Mouse (Mus musculus) T-helper 1 cell (primary cell): ENCODE data around the gene Eif4enif1.
"Not testable (repeated sequence)": the region's sequence is repeated elsewhere in the genome, so short reads cannot be mapped to it uniquely, and the experiment has no call there.

Experiments
- in situ Hi-C: fragments of 300-600 bp; cut with MboI, MseI; formaldehyde crosslinking; loops from one replicate; pipeline ENCODE4 v1.15.1; 2025; ENCODE audit warnings: high pct_unique_total_duplicates

Eif4enif1 gene

GRCm38 (mm10) chr11:3202231-3202701, at the start of gene Eif4enif1:
Gene Eif4enif1, plus strand, starts transcription at chr11:3202392.
- in situ Hi-C loops, result loop anchor here (10.0 kb wide), 1 partner anchor 693 kb away; the partner anchor contains the start of genes 4921536K21Rik and Dusp18

GRCm38 (mm10) chr11:3153666-3154397, 48.4 kb upstream of the Eif4enif1 start:
- in situ Hi-C loops, result not testable (repeated sequence)

DNA sequence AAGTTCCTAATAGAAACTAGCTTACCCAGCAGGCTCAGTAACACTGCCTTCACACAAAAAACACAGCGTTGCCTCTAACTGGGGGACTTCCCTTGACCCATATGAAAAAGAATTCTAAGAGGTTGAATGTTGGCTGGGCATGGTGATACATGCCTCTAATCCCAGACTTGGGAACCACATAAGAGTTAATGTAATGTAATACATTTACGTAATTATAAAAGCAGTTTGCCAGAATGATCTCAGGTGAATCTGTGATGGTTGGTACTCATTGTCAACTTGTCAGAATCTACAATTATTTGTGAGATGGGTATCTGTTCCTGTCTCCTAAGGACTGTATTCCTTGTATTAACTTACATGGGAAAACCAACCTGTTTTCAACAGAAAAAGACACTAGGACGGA, 45.2 kb upstream of the Eif4enif1 start:
- in situ Hi-C loops, result not testable (repeated sequence)

DNA sequence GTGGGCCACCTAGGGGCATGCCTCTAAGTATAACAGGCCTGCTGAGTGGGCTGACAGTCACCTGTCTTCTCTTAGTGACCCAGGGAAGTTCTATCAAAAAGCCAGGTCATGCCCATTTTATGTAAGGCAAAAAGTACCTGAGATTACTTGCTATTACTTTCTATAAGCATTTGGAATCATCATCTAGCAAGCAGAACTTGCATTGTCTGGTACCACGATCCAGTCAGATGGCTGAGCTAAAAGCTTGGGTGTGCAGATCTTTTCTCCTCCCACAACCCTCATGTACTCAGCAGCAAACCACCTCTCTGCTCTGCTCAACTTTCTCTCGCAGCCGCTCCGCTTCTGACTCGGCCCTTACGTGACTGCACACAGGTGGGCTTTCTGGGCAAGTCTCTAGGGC, 44.2 kb upstream of the Eif4enif1 start:
- in situ Hi-C loops, result not testable (repeated sequence)

- in situ Hi-C loops, result not testable (repeated sequence)
Measured at GRCm38 (mm10) chr11:3158800-3159199, 43.4 kb upstream of the Eif4enif1 start.

DNA sequence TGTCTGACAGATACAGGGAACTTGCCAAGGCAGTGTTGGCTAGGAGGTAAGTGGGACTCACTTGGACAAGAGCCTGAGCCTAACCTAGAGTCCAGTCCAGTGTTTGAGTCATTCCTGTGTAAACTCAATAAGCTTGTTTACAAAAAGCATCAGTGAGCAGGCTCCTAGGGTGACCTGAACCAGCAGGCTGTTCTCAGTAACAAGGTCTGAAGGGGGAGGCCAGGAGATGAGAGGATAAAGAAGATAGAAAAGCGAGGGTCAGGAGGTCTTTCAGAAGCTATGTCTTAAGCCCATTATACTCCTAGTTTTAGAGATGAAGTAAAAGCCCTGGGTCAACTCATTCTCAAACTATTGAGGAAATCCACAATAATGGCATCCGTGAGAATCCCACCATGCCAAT, 40.8 kb upstream of the Eif4enif1 start:
- in situ Hi-C loops, result not testable (repeated sequence)

DNA sequence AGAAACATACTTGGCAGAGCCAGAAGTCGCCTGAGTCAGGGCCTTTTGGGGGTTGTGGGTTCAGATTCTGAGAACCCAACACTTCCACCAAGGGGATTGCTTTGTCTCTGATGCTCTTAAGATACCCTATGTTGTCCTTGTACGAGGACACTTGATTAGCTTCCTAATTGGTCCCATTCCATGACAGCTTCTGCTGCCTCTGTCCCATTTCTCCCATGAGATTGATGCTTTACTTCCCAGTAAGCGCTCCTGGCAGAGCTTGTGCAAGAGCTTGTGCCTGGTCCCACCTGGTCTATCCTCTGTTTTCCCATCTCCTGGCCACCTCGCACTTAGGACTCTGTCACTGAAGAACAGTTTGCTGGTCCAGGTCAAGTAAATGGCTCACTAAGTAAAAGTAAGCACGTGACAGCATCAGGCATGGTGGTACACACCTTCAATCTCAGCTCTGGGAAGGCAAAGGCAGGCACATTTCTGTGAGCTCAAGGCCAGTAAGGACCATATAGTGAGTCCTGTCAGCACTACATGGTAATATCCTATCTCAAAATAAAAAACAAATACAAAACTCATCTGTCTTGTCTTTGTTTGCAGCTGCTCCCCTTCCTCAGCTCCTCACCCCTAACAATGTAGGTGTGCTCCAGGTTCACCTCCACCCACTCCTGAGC, 39.8 kb upstream of the Eif4enif1 start:
- in situ Hi-C loops, result not testable (repeated sequence)

DNA sequence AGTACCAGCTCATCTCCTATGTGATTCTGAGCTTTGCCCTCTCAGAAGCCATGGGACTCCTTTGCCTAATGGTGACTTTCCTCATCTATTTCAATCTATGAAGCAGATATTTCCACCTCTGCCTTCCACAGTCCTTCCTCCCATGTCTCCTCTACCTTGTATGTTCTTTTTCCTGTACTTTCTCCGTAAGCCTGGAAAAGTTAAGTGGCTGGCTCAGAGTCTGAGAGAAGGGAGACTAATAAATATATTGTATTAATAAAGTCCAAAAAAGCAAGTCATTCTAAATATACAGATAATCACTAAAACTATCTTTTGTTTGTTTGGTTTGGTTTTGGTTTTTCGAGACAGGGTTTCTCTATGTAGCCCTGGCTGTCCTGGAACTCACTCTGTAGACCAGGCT, 39.1 kb upstream of the Eif4enif1 start:
- in situ Hi-C loops, result not testable (repeated sequence)

- in situ Hi-C loops, result not testable (repeated sequence)
Measured at GRCm38 (mm10) chr11:3163661-3164060, 38.5 kb upstream of the Eif4enif1 start.

- in situ Hi-C loops, result not testable (repeated sequence)
Measured at GRCm38 (mm10) chr11:3165210-3165782, 36.9 kb upstream of the Eif4enif1 start.

DNA sequence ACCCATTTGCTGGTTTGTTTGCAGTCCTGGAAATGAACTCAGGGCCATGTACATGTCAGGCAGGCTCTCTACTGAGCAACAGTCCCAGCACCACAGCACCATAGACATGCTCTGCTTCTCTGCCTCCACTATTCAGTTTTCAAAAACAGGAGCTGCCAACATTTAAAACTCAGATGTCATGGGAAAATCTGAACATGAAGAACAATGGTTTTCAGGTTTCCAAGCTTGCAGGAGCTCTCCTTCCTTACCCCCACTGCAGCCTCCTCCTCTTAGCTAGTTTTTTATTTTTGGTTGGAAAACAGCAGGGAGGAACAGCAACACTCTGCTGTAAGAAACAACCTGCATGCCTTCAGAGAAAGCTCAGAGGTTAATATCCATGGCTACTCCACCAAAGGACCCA, 35.9 kb upstream of the Eif4enif1 start:
- in situ Hi-C loops, result not testable (repeated sequence)

- in situ Hi-C loops, result not testable (repeated sequence)
Measured at GRCm38 (mm10) chr11:3167129-3167528, 35.1 kb upstream of the Eif4enif1 start.

- in situ Hi-C loops, result not testable (repeated sequence)
Measured at GRCm38 (mm10) chr11:3167571-3168001, 34.6 kb upstream of the Eif4enif1 start.

DNA sequence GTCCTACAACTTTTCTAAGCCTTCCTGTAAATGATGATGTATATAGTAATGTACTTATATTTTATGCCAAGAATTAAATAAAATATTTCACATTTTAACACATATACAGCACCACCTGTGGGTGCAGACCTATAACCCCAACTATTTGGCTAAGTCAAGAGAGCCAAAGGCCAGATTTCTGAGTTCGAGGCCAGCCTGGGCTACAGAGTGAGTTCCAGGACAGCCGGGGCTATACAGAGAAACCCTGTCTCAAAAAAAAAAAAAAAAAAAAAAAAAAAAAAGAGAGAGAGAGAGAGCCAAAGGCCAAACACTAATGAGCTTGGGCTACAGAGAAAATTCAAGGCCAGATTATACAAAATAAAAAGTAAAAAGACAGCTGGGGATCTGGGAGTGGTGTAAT, 33.1 kb upstream of the Eif4enif1 start:
- in situ Hi-C loops, result not testable (repeated sequence)

- in situ Hi-C loops, result loop anchor here (5.0 kb wide), 1 partner anchor 50 kb away; no protein-coding TSS in a partner anchor
Measured at GRCm38 (mm10) chr11:3171931-3172330, 30.3 kb upstream of the Eif4enif1 start.

DNA sequence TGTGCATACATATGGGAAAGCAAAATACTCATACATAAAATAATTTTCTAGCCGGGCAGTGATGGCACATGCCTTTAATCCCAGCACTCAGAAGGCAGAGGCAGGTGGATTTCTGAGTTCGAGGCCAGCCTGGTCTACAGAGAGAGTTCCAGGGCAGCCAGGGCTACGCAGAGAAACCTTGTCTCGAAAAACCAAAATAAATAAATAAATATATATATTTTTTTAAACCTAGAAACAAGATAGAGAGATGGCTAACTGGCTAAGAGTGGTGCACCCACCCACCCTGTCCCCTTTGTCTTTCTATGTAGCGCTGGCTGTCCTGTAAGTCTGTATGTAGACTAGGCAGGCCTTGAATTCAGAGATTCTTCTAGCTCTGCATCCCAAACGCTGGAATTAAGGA, 29.7 kb upstream of the Eif4enif1 start:
- in situ Hi-C loops, result loop anchor here (5.0 kb wide), 1 partner anchor 50 kb away; no protein-coding TSS in a partner anchor

DNA sequence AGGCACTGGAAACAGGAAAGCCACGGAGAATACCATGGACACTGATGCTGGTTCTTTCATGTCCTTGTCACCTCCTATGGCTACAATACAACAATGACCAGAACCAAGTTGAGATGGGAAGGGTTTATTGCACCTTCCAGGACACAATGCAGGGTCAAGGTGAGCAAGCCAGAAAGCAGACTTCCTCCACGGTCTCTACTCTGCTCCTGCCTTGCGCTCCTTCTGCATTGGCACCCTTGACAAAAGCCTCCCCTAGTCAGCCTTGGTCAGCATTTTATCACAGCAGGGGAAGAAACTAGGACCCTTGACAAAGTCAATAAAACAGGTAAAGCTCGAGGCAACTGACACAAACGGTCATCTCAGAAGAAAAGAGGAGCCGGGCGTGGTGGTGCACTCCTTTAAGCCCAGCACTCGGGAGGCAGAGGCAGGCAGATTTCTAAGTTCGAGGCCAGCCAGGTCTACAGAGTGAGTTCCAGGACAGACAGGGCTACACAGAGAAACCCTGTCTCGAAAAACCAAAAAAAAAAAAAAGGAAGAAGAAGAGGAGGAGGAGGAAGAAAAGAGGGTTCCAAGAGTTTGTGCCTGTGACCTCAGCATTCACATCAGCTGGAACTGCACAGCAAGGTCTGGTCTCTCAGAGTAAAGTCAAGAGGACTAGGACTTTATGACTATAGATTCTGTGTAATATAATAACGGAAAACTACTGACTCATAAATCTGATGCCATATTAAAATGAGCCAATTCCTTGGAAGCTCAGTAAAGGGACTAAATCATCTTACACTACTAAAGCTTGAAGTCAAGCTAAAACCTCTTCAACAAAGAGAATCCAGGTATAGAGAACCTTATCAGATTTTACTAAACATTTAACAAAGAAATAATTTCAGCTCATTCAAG, 28.5 kb upstream of the Eif4enif1 start:
- in situ Hi-C loops, result loop anchor here (5.0 kb wide), 1 partner anchor 49 kb away; no protein-coding TSS in a partner anchor

DNA sequence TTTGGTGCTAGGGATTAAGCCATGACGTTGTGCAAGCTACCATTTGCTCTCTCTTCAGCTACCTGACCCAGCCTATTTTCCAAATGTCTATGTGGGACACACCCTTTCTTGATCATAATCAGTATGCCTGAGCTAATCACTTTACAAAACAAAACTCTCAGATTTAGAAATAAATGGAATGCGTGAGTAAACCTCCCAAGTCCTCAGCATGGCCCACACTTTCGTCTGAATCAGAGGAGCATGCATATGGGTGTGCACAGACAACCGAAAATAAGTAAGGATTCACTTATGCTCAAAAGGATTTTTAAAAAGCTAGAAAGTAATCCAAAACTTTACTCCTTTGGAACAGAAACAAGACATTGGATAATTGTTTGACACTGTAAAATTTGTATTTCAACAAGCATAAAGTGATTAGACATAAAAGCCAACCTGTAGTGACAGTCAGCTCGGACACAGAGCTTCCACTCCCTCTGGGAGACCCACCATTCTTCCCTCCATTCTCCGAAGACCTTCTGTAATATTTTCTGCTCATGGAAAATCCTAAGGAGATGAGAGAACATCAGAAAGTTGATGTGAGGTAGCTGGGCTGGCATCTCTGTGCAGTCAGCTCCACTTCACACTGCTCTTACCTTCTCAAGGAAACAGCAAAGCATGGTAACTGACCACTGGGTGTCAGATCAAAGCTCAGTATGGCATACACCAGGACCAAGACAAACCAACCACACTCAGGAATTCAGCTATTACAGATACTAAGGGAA, 23.0 kb upstream of the Eif4enif1 start:
- in situ Hi-C loops, result not testable (repeated sequence)

GRCm38 (mm10) chr11:3179726-3180092, 22.5 kb upstream of the Eif4enif1 start:
- in situ Hi-C loops, result not testable (repeated sequence)

DNA sequence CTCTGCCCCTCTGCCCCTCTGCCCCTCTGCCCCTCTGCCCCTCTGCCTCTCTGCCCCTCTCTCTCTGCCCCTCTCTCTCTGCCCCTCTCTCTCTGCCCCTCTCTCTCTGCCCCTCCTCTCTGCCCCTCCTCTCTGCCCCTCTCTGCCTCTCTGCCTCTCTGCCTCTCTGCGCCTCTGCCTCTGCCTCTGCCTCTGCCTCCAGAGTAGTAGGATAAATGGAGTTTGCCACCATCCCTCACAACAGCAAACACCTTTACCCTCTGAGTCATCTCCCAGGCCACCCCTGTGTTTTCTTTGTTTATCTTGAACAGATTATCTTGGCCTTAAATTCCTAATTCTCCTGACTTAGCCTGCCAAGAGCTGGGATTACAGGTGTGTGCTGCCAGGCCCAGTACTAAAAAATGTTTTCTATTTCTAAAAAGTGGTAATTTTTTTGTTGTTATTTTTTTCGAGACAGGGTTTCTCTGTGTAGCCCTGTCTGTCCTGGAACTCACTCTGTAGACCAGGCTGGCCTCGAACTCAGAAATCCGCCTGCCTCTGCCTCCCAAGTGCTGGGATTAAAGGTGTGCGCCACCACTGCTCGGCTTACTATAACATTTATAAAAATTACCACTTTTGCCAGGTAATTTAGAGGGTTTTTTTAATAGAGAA, 21.6 kb upstream of the Eif4enif1 start:
- in situ Hi-C loops, result not testable (repeated sequence)
